Mouse (Mus musculus) embryonic facial prominence, embryonic 14.5 days (tissue): ENCODE measurements around the gene Gsto1. TPM values are rescaled to one million over a fixed set of nuclear protein-coding genes. Genes with fewer than 3 reads are reported as not detected.
"Not testable (repeated sequence)": the region's sequence is repeated elsewhere in the genome, so short reads cannot be mapped to it uniquely, and the experiment has no call there.

ENCODE experiments used
- ATAC-seq: fragments of 200-750 bp; cut with Nextera tagmentation; 2 replicates; pipeline ENCODE4 v1.8.0; 2017; ENCODE audit warnings: low read depth, moderate number of reproducible peaks, moderate TSS enrichment
- DNase-seq: peaks from one replicate; pipeline ENCODE4 v3.0.0-alpha.2; 2015; ENCODE audit warnings: low spot score
- H3K27ac ChIP-seq: fragments of 300-500 bp; sonication (generic); replicated peaks from 2 replicates; pipeline ENCODE4 v1.5.1; 2014; ENCODE audit warnings: low read depth, mild to moderate bottlenecking, low read length, moderate library complexity
- H3K27me3 ChIP-seq: fragments of 300-500 bp; sonication (generic); replicated peaks from 2 replicates; pipeline ENCODE4 v1.6.1; 2014; ENCODE audit warnings: low read length; ENCODE audit not compliant: control insufficient read depth, insufficient read depth
- H3K36me3 ChIP-seq: fragments of 300-500 bp; sonication (generic); 2 replicates; pipeline ENCODE4 v1.6.1; 2014; ENCODE audit warnings: low read length, mixed read lengths; ENCODE audit not compliant: control insufficient read depth, insufficient read depth
- H3K4me1 ChIP-seq: fragments of 300-500 bp; sonication (generic); 2 replicates; pipeline ENCODE4 v1.6.1; 2014; ENCODE audit warnings: antibody characterized with exemption, low read length; ENCODE audit not compliant: control insufficient read depth, insufficient read depth
- H3K4me2 ChIP-seq: fragments of 300-500 bp; sonication (generic); 2 replicates; pipeline ENCODE4 v1.6.1; 2014; ENCODE audit warnings: low read depth, mild to moderate bottlenecking, low read length, moderate library complexity, mixed read lengths
- H3K4me3 ChIP-seq: fragments of 300-500 bp; sonication (generic); 2 replicates; pipeline ENCODE4 v1.5.1; 2014; ENCODE audit warnings: low read depth, mild to moderate bottlenecking, low read length
- H3K9ac ChIP-seq: fragments of 300-500 bp; sonication (generic); 2 replicates; pipeline ENCODE4 v1.6.1; 2014; ENCODE audit warnings: low read depth, mild to moderate bottlenecking, low read length, moderate library complexity, mixed read lengths
- H3K9me3 ChIP-seq: fragments of 300-500 bp; sonication (generic); 2 replicates; pipeline ENCODE4 v1.6.1; 2016; ENCODE audit warnings: low read length; ENCODE audit not compliant: control insufficient read depth
- WGBS: fragments of 180-500 bp; shearing (Covaris S2); extraction: QIAGEN DNeasy Blood & Tissue Kit; methylation state at CpG from one replicate; pipeline ENCODE4 v1.1.7; 2014; 5-methylcytosine and 5-hydroxymethylcytosine counted together
- polyA plus RNA-seq: library from polyadenylated mRNA; unstranded; fragments of >200 nt; fragmentation: Nextera tagmentation; extraction: Ambion mirVana; gene quantifications from 2 replicates; pipeline ENCODE4 v1.2.1, GENCODE M21; 2014

Gene Gsto1
- polyA plus RNA-seq, 1 experiment from 2014 or later = 148 TPM

DNA sequence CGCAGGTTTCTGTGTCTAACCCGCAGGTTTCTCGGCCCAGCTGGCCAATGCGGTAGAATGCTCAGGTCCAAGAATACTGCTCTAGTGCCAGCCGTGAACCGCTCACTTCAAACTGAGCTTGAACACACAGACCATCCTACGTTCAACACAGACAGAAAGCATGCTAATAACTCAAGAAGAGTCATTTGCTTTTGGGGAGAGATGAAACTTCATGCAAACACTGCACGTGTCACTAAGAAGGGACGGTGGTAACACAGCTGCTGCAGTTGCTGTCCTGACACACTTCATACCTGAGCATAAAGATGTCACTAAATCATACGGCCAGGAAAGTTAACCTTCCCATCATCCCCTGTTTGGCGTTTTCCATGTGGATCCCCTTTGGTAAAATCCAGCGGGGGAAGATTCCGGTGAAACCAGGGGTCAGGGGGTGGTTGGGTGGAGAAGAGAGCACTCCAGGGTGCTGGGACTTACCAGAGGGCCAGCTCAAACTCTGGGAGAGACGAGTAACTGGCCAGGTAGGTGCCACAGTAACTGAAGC, 24.8 kb upstream of the Gsto1 start:
- Histone ChIP-seq H3K27me3 (no peaks in the 10 kb centered on the region), H3K9me3 (no peaks in the 10 kb centered on the region), H3K4me2 (no peak overlapping the region), H3K4me1 (no peaks in the 10 kb centered on the region), H3K9ac (no peak overlapping the region), H3K36me3 (no peaks in the 10 kb centered on the region), H3K27ac (no peak overlapping the region), H3K4me3 (no peak overlapping the region)
- DNase-seq (no peak), ATAC-seq (no peak)
- 85% methylated on average over 14 of the region's 14 CpGs for WGBS

DNA sequence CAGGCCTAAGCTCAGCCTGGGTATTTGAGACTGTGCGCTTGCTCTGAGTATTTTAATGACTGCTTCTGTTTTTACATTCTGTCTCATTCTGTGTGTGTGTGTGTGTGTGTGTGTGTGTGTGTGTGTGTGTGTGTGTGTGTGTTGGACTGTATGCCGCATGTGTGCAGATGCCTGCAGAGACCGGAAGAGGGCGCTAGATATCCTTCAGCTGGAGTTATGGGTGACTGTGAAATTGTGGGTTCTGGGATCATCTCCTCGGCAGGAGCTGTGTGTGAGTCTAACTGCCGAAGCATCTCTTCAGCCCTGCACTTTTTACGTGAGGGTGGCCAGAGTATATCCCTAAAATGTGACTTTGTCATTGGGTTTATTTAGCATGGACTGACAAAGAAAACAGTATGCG, 23.7 kb upstream of the Gsto1 start:
- no peak overlapping the region for H3K4me2 ChIP-seq
- WGBS = 92% methylated on average over 8 of the region's 8 CpGs
- no peaks in the 10 kb centered on the region for H3K27me3 ChIP-seq
- no peak overlapping the region for H3K4me3 ChIP-seq
- H3K27ac ChIP-seq = no peak overlapping the region
- no peaks in the 10 kb centered on the region for H3K36me3 ChIP-seq
- H3K4me1 ChIP-seq = no peaks in the 10 kb centered on the region
- DNase-seq (no peak), ATAC-seq (no peak)
- no peak overlapping the region for H3K9ac ChIP-seq
- H3K9me3 ChIP-seq = no peaks in the 10 kb centered on the region

DNA sequence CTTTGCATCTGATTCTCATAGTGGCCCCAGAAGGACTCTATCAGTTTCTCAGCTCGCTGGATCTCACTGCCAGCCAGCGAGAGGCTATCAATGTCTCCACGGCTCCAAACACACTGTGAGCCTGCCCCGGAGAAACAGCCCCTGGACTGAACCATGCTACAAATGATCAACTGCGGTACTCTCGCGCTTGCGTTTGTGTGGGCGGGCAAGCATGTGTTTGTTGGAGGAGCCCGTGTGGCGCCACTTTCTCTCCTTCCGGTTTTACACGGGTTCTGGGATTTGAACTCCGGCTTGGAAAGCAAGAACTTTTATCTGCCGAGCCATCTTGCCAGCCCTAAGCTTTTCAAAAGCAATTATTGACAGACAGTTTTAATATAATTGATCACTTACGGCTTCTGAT, 22.5 kb upstream of the Gsto1 start:
- Histone ChIP-seq H3K27ac (no peak overlapping the region), H3K27me3 (no peaks in the 10 kb centered on the region), H3K9me3 (no peaks in the 10 kb centered on the region), H3K4me1 (peaks cover under 1% of the 10 kb centered on the region; the same call in 1 of the 2 replicates), H3K4me2 (no peak overlapping the region), H3K4me3 (no peak overlapping the region), H3K36me3 (no peaks in the 10 kb centered on the region), H3K9ac (no peak overlapping the region)
- ATAC-seq (no peak), DNase-seq (no peak)
- WGBS = 82% methylated on average over 16 of the region's 16 CpGs

DNA sequence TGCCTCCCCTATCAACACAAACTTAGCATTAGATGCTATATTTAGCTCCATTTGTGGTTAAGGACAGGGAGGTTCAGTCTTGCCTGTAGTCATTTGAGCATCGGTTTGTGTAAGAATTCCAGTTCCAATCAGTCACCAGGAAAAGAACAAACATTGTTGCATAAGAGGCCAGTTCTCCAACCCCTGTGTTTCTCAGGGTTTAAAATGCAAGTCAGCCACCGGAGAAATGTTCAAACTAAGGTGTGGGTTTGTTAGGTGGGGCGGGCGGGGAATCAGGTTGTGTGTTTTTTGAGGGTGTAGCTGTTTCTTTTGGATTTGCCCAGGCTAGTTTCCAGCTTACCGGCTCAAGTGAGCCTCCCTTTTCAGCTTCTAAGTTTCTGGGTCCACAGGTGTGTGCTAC, 20.2 kb upstream of the Gsto1 start:
- Histone ChIP-seq H3K36me3 (no peaks in the 10 kb centered on the region), H3K4me2 (no peak overlapping the region), H3K4me1 (peaks cover 4% of the 10 kb centered on the region; the same call in 1 of the 2 replicates), H3K9ac (no peak overlapping the region), H3K9me3 (no peaks in the 10 kb centered on the region), H3K27me3 (no peaks in the 10 kb centered on the region), H3K27ac (no peak overlapping the region), H3K4me3 (no peak overlapping the region)
- WGBS = 83% methylated on average over 5 of the region's 5 CpGs
- DNase-seq (peak; percentile 50), ATAC-seq (no peak)

DNA sequence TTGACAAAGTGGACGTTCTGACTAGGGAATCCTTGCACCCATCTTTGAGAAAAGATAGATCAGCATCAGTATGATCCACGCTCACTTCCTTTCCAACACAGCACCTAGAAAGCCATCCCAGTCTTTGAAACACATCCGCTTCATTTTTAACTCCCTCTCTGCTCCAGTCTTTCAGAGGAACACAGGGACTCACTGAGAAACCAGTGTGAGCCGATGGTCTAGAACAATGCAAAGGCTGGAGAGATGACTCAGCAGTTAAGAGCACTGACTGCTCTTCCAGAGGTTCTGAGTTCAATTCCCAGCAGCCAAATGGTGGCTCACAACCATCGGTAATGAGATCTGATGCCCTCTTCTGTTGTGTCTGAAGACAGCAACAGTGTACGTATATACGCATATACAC, 19.0 kb upstream of the Gsto1 start:
- DNase-seq = no peak
- Histone ChIP-seq H3K9ac (no peak overlapping the region), H3K27ac (no peak overlapping the region), H3K4me1 (peaks cover 4% of the 10 kb centered on the region; the same call in 1 of the 2 replicates), H3K4me3 (no peak overlapping the region), H3K9me3 (no peaks in the 10 kb centered on the region), H3K27me3 (no peaks in the 10 kb centered on the region), H3K36me3 (no peaks in the 10 kb centered on the region), H3K4me2 (no peak overlapping the region)
- WGBS = 87% methylated on average over 7 of the region's 7 CpGs
- no peak for ATAC-seq

DNA sequence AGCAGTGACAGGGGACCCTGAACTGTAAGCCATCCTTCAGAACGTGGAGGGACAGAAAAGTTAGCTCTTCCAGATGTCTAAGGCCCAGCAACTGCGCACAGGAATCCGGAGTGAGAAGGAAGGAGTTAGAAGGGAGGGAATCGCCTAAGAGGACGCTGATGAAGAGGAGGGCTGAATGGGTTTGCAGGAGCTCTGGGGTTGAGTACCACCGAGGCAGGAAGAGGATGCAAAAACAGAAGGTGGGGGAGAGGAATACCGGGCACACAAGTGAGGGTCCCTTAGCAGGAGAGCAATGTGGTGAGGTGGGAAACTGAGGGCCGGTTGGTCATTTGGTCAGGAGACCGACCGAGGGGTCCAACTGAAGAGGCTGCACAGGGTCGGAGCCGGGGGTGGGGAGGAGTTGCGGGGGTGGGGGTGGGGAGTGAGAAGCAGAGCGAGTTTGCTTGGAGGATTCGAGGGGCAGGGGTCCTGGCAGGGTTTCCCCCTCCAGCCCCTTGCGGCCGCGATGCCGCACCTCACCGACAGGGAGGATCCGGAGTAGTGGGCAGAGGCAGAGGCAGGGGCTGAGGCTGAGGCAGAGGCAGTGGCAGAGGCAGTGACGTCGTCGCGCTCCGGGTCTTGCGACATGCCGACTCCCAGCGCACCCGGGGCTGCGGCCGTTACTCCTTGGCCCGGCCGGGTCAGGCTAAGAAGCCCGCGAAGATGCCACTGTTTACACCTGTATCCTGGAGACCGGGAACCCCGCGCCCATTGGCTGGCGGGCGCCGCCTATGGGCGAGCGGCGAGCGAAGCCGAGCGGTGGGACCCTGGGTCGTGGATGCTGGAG, 17.9 kb upstream of the Gsto1 start:
- H3K36me3 ChIP-seq = no peaks in the 10 kb centered on the region
- no peaks in the 10 kb centered on the region for H3K27me3 ChIP-seq
- H3K4me3 ChIP-seq = peak overlapping the region; percentile 50
- H3K4me2 ChIP-seq = peak overlapping the region; percentile 89
- no peak overlapping the region for H3K27ac ChIP-seq
- DNase-seq (peak; percentile 62), ATAC-seq (peak; percentile 93)
- no peaks in the 10 kb centered on the region for H3K9me3 ChIP-seq
- H3K4me1 ChIP-seq = peaks cover 4% of the 10 kb centered on the region; the same call in 1 of the 2 replicates
- 4% methylated on average over 40 of the region's 49 CpGs for WGBS
- peak overlapping the region; percentile 58; the same call in 1 of the 2 replicates for H3K9ac ChIP-seq

DNA sequence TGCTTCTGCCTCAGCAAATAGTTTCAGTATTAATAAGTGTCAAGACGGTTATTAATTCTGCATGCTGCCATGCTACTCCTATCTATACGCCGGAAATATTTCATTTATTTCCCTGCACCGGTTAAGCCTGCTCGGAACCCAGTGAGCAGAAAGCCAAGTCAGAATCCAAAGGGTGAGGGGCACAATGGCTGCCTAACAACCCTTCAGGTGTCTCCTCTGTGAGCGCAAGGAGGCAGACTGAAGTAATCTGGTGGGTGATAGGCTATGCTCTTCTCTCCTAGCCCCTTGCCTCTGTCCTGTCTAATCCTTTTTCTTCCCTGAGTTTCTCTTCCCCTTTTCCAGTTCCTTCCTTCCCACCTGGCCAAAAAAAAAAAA, 17.3 kb upstream of the Gsto1 start:
- peak overlapping the region; percentile 89 for H3K4me2 ChIP-seq
- ATAC-seq = peak; percentile 45; the same call in 1 of the 2 replicates
- H3K27ac ChIP-seq = no peak overlapping the region
- H3K27me3 ChIP-seq = no peaks in the 10 kb centered on the region
- H3K4me3 ChIP-seq = peak overlapping the region; percentile 50
- DNase-seq = no peak
- H3K36me3 ChIP-seq = no peaks in the 10 kb centered on the region
- WGBS = under 1% methylated on average over 6 of the region's 6 CpGs
- H3K4me1 ChIP-seq = peaks cover 4% of the 10 kb centered on the region; the same call in 1 of the 2 replicates
- H3K9me3 ChIP-seq = no peaks in the 10 kb centered on the region
- peak overlapping the region; percentile 58; the same call in 1 of the 2 replicates for H3K9ac ChIP-seq

DNA sequence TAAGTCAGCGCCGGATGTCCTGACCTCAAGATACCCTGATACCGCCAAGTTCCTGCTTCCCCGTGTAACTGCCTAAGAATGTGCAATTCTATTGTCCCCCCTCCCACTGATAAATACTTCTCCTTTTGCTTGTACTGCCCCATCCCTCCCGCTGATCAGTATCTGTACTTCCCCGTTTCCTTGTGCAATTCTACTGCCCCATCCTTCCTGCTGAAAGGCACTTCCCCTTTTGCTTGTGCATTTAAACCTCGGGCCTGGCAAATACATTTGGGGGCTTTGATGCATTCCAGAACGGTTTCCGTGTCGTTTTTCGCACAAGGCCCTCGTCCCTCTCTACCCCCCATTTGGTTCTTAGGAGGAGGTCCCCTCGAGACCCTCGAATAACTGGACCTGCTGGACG, 13.5 kb upstream of the Gsto1 start:
- ATAC-seq, H3K9ac ChIP-seq, H3K36me3 ChIP-seq, DNase-seq, H3K27me3 ChIP-seq, H3K4me3 ChIP-seq, H3K4me2 ChIP-seq, H3K9me3 ChIP-seq, H3K27ac ChIP-seq, H3K4me1 ChIP-seq: not testable (repeated sequence)
- WGBS = 82% methylated on average over 12 of the region's 15 CpGs

DNA sequence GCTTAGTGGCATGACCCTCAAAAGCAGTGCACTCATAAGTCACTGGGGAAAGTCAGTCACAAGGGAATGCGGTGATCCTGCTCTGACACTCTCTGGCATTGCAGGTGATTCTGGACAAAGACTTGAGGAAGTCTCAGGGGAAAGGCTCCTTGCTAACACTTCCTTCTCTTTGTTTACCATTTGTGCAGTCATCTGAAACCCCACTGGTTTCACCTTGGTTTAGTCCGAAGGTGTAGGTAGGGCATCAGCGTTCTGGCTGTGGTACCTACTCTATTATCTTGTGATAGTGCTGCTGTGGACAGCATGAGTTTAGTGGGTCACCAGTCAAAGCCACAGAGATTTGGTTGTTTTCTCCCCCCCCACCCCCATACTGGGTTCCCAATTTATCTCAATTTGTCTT, 5.0 kb upstream of the Gsto1 start:
- H3K4me1 ChIP-seq = peaks cover 4% of the 10 kb centered on the region
- H3K4me2 ChIP-seq = no peak overlapping the region
- WGBS = 89% methylated on average over 3 of the region's 3 CpGs

More for the DNA sequence above, 5.0 kb upstream of the Gsto1 start:
- no peaks in the 10 kb centered on the region for H3K9me3 ChIP-seq
- no peak overlapping the region for H3K27ac ChIP-seq
- H3K4me3 ChIP-seq = no peak overlapping the region
- H3K27me3 ChIP-seq = no peaks in the 10 kb centered on the region
- DNase-seq (no peak), ATAC-seq (no peak)
- H3K36me3 ChIP-seq = no peaks in the 10 kb centered on the region
- H3K9ac ChIP-seq = no peak overlapping the region
